Mouse (Mus musculus): ENCODE data around the gene Slc4a2. TPM values are rescaled to one million over a fixed set of nuclear protein-coding genes. Genes with fewer than 3 reads are reported as not detected.

The Slc4a2 gene
- polyA plus RNA-seq, 1 experiment from 2014 or later = 221 TPM

DNA sequence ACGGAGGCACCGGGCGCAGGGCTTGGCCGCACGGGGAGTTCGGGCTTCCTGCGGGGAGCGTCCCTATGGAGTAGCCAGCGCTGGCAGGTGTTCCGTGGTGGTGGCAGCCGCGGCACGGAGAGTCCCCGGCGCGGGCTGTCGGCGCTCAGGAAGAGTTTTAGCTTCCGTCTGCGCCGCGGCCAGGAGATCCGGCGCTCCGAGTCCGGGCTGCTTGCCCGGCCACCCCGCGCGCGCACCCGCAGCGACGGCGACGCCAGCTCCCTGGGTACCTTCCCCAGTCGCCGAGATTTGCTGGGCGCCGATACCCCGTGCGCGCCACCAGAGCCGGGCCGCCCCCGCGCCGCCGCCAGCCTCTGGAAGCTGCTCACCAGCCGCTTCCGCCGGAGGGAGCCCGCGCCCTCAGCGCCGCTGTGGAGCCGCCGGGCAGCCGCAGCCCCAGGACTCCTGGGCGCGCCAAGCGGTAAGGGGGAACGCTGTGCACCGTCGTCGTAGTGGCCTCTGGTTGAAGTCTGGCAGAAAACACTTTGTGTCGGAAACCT is 51.2 kb downstream of the Slc4a2 start:
- H3K27me3 ChIP-seq = no peaks in the 10 kb centered on the region
- ChIA-PET CTCF (interaction anchor here (0.8 to 13.4 kb wide), 2 partner anchors 9 to 81 kb away, joined by 3 to 106 read pairs; partner anchors contain the start of genes Abcb8 and Atg9b), POLR2A (interaction anchor here (0.7 to 1.6 kb wide), 2 partner anchors 79 to 131 kb away, joined by 3 to 7 read pairs; no protein-coding TSS in a partner anchor)
- no peak for TF ChIP-seq CTCF (IDR thresholded peaks at IDR 0.05)
- in situ Hi-C loops (cut with MboI; ENCODE audit: low pct_unique_long_range_greater_than_20kb) = loop anchor here (5.0 kb wide), 1 partner anchor 77 kb away; no protein-coding TSS in a partner anchor
- DNase-seq (ENCODE audit: low read depth, low spot score) (no peak), ATAC-seq (no peak)

DNA sequence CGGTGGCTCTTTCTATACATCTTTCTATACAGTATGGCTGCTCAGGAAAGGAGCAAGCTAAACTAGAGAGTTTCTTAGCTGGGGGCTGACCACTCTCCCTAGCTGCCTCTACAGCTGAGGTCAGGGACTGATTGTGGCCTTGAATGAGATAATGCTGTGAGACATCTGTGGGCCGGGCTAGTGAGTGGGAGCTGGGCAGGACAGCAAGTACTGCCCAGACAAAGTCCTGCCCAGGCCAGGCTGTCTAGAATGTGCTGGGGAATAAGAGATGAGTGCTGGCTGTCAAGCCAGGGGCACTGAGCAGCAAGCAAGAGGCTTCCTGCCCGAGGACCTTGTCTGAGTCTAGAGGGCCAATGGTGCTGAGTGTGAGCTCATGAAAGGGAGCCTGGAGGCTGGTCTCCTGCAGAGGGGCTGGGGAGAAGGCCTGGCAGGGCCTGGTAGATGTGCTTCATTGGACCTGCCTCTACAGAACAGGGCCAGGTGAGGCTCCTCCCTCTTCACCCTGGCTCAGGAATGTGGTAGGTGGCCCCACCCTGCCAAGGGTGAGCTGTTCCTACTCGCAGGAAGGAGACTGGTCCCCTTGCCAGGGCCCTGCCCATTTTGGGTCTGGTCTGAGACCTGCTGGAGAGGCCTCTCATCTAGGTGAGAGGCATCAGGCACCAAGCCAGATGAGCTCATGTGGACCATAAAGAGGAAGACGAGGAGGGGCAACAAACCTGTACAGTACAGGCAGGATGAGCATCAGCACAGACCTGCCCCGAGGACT is 52.0 kb downstream of the Slc4a2 start:
- ChIA-PET POLR2A (interaction anchor here (0.7 to 1.1 kb wide), 4 partner anchors 10 to 80 kb away, joined by 3 to 5 read pairs (median 4); partner anchors contain the start of gene Agap3), CTCF (interaction anchor here (1.4 to 13.4 kb wide), 3 partner anchors 10 to 82 kb away, joined by 4 to 106 read pairs (median 6); partner anchors contain the start of genes Abcb8 and Atg9b)
- in situ Hi-C loops (cut with MboI; ENCODE audit: low pct_unique_long_range_greater_than_20kb) = no loop called here
- no peaks in the 10 kb centered on the region for H3K27me3 ChIP-seq
- no peak for TF ChIP-seq CTCF (IDR thresholded peaks at IDR 0.05)
- DNase-seq (ENCODE audit: low read depth, low spot score) = no peak
- no peak for ATAC-seq

DNA sequence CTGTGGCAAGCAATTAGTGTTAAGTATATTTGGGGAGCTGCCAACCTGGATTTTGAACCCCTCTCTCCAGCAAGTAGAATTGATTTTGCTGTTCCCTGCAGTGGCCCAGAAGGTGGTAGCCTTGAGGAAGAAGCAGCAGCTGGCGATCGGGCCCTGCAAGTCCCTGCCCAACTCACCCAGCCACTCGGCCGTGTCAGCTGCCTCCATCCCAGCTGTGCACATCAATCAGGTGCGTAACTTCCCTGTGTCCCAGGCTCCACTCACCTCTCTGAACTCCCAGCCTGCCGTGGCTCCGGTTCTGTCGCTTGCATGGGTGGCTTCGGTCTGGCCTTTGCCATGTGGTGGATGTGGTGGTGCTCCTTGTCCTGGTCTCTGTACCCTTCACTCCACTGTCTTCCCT is 54.3 kb downstream of the Slc4a2 start:
- POLR2A ChIA-PET = no interaction called here
- DNase-seq (ENCODE audit: low read depth, low spot score) (no peak), ATAC-seq (no peak)
- CTCF ChIA-PET = interaction anchor here (1.2 kb wide), 1 partner anchor 10 kb away, joined by 4 read pairs; no protein-coding TSS in a partner anchor
- no peak for TF ChIP-seq CTCF (IDR thresholded peaks at IDR 0.05)
- in situ Hi-C loops (cut with MboI; ENCODE audit: low pct_unique_long_range_greater_than_20kb) = no loop called here
- no peaks in the 10 kb centered on the region for H3K27me3 ChIP-seq

DNA sequence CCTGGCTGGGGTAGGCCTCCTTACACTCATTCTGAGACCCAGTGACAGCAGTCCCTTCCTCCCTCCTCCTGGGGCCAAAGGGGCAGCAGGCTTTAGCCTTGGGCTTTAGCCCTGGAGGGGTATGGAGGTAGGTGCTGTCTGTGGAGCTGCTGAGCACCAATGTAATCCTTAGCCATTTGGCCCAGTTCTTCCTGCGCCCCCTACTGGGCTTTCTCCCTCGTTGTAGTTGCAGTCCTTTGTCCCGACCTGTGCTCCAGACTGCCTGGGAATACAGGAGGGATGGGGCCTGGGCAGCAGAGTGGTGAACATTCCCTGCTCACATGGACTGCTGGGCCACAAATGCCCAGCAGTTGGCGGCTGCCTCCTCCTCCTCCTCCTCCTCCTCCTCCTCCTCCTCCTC is 58.0 kb downstream of the Slc4a2 start:
- no peaks in the 10 kb centered on the region for H3K27me3 ChIP-seq
- ChIA-PET POLR2A (no interaction called here), CTCF (interaction anchor here (0.8 to 1.4 kb wide), 4 partner anchors 10 to 87 kb away, joined by 3 read pairs; no protein-coding TSS in a partner anchor)
- ATAC-seq (no peak), DNase-seq (ENCODE audit: low read depth, low spot score) (no peak)
- in situ Hi-C loops (cut with MboI; ENCODE audit: low pct_unique_long_range_greater_than_20kb) = no loop called here
- no peak for TF ChIP-seq CTCF (IDR thresholded peaks at IDR 0.05)

DNA sequence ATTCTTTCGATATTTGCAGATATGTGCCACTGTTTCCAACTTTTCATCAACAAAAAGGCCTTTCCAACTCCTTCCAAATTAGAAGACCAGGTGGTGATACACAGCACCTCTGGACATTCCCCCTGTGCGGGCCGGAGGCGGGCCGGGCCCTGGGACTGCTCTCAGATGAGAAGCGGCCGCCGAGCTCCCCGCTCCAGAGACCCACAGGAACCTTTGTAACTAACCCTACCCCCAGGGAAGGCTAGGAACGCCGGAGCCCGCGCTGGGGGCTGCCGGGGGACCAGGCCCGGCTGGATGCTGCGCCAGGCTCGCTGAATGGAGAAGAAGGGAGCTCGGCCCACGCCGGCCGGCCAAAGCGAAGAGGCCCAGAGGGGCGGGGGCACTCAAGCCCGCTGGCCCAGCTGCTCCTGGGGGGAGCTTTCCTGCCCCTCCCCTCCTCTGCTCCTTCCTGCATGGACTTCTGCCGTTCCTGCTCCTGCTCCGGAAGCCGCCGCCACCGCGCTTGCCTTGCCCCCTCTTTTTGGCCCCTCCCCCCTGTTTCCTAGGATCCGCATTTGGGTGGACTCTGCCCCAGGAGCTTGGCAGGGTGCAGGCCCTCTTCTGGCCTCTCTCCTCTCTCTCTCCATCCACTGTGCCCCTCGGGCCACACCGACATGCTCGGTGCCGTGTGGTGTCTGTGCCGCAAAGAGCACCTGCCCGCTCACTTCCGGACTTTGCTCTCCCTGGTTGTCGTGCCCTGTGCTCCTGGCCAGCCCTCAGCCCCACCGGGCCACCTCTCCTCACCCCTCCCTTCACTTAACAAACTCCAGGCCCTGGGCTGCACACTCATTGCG is 58.8 kb downstream of the Slc4a2 start:
- no peaks in the 10 kb centered on the region for H3K27me3 ChIP-seq
- no peak for ATAC-seq
- ChIA-PET POLR2A (no interaction called here), CTCF (interaction anchor here (1.1 to 1.7 kb wide), 6 partner anchors 8 to 88 kb away, joined by 3 to 7 read pairs (median 3); partner anchors contain the start of genes Abcb8 and Tmub1)
- DNase-seq (ENCODE audit: low read depth, low spot score) = no peak
- in situ Hi-C loops (cut with MboI; ENCODE audit: low pct_unique_long_range_greater_than_20kb) = no loop called here
- TF ChIP-seq CTCF (IDR thresholded peaks at IDR 0.05) = no peak

DNA sequence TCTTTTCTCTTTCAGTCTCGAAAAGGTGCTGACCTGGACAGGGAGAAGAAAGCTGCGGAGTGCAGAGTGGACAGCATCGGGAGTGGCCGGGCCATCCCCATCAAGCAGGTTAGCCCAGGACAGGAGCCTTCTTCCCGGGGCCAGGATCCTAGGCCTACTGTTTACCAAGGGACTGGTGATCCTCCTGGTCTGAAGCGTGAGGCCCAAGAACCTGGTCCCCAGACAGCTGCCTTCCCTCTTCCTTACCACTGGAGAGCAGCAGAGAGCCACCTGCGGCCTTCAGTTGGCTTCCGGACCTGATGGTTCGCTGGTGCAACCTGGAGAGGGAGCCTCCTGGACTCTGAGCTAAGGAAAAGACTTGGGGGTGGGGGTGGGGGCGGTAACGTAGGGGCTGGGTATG is 59.7 kb downstream of the Slc4a2 start:
- no peaks in the 10 kb centered on the region for H3K27me3 ChIP-seq
- ATAC-seq (peak; percentile 9), DNase-seq (ENCODE audit: low read depth, low spot score) (no peak)
- POLR2A ChIA-PET = no interaction called here
- TF ChIP-seq CTCF (IDR thresholded peaks at IDR 0.05) = no peak
- CTCF ChIA-PET = interaction anchor here (0.7 to 1.7 kb wide), 9 partner anchors 9 to 89 kb away, joined by 3 to 7 read pairs (median 3); partner anchors contain the start of genes Abcb8 and Tmub1
- in situ Hi-C loops (cut with MboI; ENCODE audit: low pct_unique_long_range_greater_than_20kb) = no loop called here

DNA sequence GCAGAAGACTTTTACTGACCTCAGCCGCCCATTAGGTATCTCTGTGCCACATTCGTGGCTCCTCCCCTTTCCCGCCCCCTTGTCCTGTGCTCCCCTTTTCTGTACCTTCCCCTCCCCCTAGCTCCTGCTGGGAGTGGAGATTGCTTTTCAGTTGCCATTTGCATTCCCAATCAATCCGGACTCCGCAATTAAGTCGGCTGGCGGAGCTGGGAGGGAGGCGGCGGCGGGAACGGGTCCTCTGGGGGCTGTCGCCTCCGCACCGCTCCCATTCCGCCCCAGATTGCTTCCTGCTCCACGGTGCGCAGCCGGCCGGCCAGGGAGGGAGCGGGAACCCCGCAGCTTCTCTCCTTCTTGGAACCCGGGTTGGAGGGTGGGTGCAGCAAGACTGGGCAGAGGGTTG is 61.3 kb downstream of the Slc4a2 start:
- ChIA-PET CTCF (interaction anchor here (1.1 to 2.1 kb wide), 7 partner anchors 9 to 91 kb away, joined by 3 to 11 read pairs (median 5); partner anchors contain the start of genes Abcb8 and Fastk), POLR2A (interaction anchor here (0.8 to 1.1 kb wide), 2 partner anchors 9 to 92 kb away, joined by 3 to 5 read pairs; partner anchors contain the start of gene Abcb8)
- H3K27me3 ChIP-seq = no peaks in the 10 kb centered on the region
- TF ChIP-seq CTCF (IDR thresholded peaks at IDR 0.05) = no peak
- no peak for ATAC-seq
- in situ Hi-C loops (cut with MboI; ENCODE audit: low pct_unique_long_range_greater_than_20kb) = no loop called here
- DNase-seq (ENCODE audit: low read depth, low spot score) = no peak

DNA sequence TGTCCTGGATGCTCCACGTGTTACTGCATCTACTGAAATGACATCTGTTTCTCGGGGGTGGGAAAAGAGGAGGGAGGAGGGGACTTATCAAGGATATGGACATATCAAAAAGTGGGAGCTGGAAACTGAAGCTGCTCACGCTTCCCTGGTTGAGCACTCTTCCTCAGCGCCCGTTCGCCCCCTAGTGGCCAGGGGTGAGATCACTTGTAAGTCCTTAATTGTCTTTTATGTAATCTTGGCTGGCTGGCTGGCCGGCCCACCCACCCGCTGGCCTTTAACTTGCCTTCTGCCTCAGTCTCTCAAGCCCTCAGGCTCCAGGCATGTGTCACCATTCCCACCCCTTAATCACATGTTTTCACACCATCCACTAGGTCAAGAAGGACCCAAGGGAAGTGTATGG is 62.5 kb downstream of the Slc4a2 start:
- ATAC-seq = peak; percentile 44
- DNase-seq (ENCODE audit: low read depth, low spot score) = no peak
- no peak for TF ChIP-seq CTCF (IDR thresholded peaks at IDR 0.05)
- in situ Hi-C loops (cut with MboI; ENCODE audit: low pct_unique_long_range_greater_than_20kb) = no loop called here
- H3K27me3 ChIP-seq = no peaks in the 10 kb centered on the region
- ChIA-PET POLR2A (interaction anchor here (1.1 kb wide), 1 partner anchor 10 kb away, joined by 5 read pairs; no protein-coding TSS in a partner anchor), CTCF (interaction anchor here (0.6 to 2.1 kb wide), 14 partner anchors 10 to 92 kb away, joined by 3 to 11 read pairs (median 3); partner anchors contain the start of genes Abcb8, Fastk and Tmub1)

DNA sequence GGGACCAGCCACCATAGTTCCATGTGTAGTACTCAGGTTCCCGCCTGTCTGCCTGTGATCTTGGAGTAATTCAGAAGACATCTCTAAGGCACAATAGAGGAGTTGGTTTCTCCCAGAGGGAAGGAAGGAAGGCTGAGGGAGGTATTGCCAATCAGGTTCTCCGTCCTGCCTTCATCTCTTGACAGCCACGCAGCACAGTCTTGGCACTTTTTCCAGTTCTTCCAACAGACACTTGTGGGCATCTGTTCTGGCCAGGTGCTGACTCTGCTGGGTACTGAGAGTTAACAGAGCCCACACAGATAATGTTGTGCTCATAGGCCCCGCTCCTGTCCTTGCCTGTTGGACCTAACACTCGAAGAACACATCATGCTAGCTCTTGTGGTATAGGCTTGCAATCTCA is 63.1 kb downstream of the Slc4a2 start:
- DNase-seq (ENCODE audit: low read depth, low spot score) = no peak
- ATAC-seq = no peak
- CTCF ChIA-PET = interaction anchor here (1.0 to 2.1 kb wide), 4 partner anchors 15 to 256 kb away, joined by 3 to 11 read pairs (median 4); partner anchors contain the start of gene Abcb8
- no peaks in the 10 kb centered on the region for H3K27me3 ChIP-seq
- in situ Hi-C loops (cut with MboI; ENCODE audit: low pct_unique_long_range_greater_than_20kb) = no loop called here
- TF ChIP-seq CTCF (IDR thresholded peaks at IDR 0.05) = no peak
- POLR2A ChIA-PET = no interaction called here

DNA sequence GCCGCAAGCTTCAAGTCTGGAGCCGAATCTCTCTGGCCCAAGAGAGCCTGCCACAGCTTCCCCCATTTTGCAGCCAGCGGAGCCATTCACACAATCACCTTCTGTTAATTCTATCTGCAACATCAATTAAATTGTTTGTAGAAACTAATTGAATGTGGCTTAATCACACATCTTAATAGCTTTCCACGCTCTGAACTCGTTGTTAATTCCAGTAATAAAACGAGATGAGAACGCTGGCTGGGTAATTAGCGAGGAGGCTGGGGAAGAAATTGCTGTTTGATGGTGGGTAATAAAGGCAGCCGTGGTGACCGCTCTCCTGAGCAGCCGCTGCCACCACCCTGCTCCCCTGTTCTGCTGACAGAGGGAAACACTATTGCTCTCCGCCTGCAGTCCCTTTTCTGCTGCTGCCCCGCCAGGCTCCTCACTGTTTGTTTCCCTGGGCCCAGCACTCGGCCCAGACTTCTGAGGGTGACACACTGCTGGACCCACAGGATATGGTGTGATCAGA is 66.8 kb downstream of the Slc4a2 start:
- no peaks in the 10 kb centered on the region for H3K27me3 ChIP-seq
- ATAC-seq (no peak), DNase-seq (ENCODE audit: low read depth, low spot score) (no peak)
- CTCF ChIA-PET = interaction anchor here (1.4 to 1.8 kb wide), 3 partner anchors 8 to 20 kb away, joined by 3 to 10 read pairs (median 6); no protein-coding TSS in a partner anchor
- POLR2A ChIA-PET = no interaction called here
- in situ Hi-C loops (cut with MboI; ENCODE audit: low pct_unique_long_range_greater_than_20kb) = no loop called here
- no peak for TF ChIP-seq CTCF (IDR thresholded peaks at IDR 0.05)

Other genes with a start within 250 kb of the Slc4a2 start
- 0.12 TPM for gene Kcnh2, start 72.2 kb upstream of the Slc4a2 start, polyA plus RNA-seq (2021)
- gene Nos3, start 59.0 kb upstream of the Slc4a2 start, polyA plus RNA-seq (2021) = 0.06 TPM
- gene Atg9b, start 31.7 kb upstream of the Slc4a2 start, polyA plus RNA-seq (2021) = 0.51 TPM
- gene Abcb8, start 30.2 kb upstream of the Slc4a2 start, polyA plus RNA-seq (2021) = 67.6 TPM
- 2.6 TPM for gene Asic3, start 10.4 kb upstream of the Slc4a2 start, polyA plus RNA-seq (2021)
- gene Cdk5, start 307 bp upstream of the Slc4a2 start, polyA plus RNA-seq (2021) = 182 TPM
- 190 TPM for gene Fastk, start 21.4 kb downstream of the Slc4a2 start, polyA plus RNA-seq (2021)
- 26.4 TPM for gene Tmub1, start 24.0 kb downstream of the Slc4a2 start, polyA plus RNA-seq (2021)
- 116 TPM for gene Agap3, start 28.3 kb downstream of the Slc4a2 start, polyA plus RNA-seq (2021)
- gene Gbx1, start 103.4 kb downstream of the Slc4a2 start, polyA plus RNA-seq (2021) = not detected
- not detected for gene Asb10, start 117.1 kb downstream of the Slc4a2 start, polyA plus RNA-seq (2021)
- gene 4931409K22Rik, start 133.0 kb downstream of the Slc4a2 start, polyA plus RNA-seq (2021) = not detected
- gene Abcf2, start 153.6 kb downstream of the Slc4a2 start, polyA plus RNA-seq (2021) = 110 TPM
- gene Chpf2, start 162.9 kb downstream of the Slc4a2 start, polyA plus RNA-seq (2021) = 52.0 TPM
- gene Smarcd3, start 200.6 kb downstream of the Slc4a2 start, polyA plus RNA-seq (2021) = 64.3 TPM

All from Patski (cell line).